Mouse (Mus musculus): ENCODE measurements around the gene Gm10401.

DNA sequence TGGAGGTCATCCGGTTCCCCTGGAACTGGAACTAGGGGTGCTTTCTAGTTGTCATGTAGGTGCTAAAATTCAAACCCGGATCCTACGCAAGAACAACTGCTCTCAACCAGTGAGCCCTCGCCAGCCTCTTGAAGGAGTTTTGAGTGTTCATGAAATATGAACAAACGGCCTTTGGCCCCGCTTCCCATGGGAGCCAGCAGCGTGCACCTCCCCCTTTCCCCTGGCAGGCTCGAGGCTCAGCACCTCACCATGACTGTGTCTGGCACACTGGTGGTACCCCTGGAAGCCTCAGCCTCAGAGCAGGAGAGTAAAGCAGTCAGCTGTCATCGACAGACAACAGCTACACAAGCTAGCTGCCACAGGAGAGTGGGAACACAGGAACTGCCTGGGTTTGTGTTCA, 1.9 kb upstream of the Gm10401 start:
- no peak for TF ChIP-seq CTCF (IDR thresholded peaks at IDR 0.05; ENCODE audit: low read depth)
- no peak for TF ChIP-seq EP300 (IDR thresholded peaks at IDR 0.05; ENCODE audit: low read depth)

Measured in liver, postnatal 0 days (tissue).